ENCODE assay signal across 8 mouse cellular contexts in genomic region chr5:139668494-139668893, GRCm38 (mm10).
DNase-seq lines count a peak whose midpoint lies in the region; ATAC-seq lines count a peak whose summit lies in the region.

No protein-coding gene starts in this region.

- no peaks in the 10 kb centered on the region for H3K4me1 ChIP-seq in heart, embryonic 12.5 days (replicated peaks)
- no peaks in the 10 kb centered on the region for H3K4me1 ChIP-seq in intestine, embryonic 16.5 days (ENCODE audit: control insufficient read depth, insufficient read depth, low read length)
- peaks cover 37% of the 10 kb centered on the region for H3K4me1 ChIP-seq in limb, embryonic 10.5 days
- H3K4me1 ChIP-seq in midbrain, embryonic 14.5 days (ENCODE audit: control insufficient read depth, insufficient read depth, low read length) = 0 out of 2 replicates have a peak, but pooled peaks cover 7% of the 10 kb centered on the region
- H3K4me1 ChIP-seq in stomach, embryonic 16.5 days (ENCODE audit: control insufficient read depth, insufficient read depth, low read length) = no peaks in the 10 kb centered on the region

- H3K27me3 ChIP-seq in heart, embryonic 12.5 days (replicated peaks) = peaks cover 98% of the 10 kb centered on the region
- H3K27me3 ChIP-seq in intestine, embryonic 16.5 days (replicated peaks; ENCODE audit: control insufficient read depth, insufficient read depth, low read length) = peaks cover 46% of the 10 kb centered on the region
- peaks cover 100% of the 10 kb centered on the region for H3K27me3 ChIP-seq in limb, embryonic 10.5 days (ENCODE audit: low read depth, poor library complexity, severe bottlenecking)
- peaks cover 8% of the 10 kb centered on the region; the same call in 1 of the 2 replicates for H3K27me3 ChIP-seq in midbrain, embryonic 14.5 days (ENCODE audit: control insufficient read depth, insufficient read depth, low read length)
- H3K27me3 ChIP-seq in stomach, embryonic 16.5 days (ENCODE audit: control insufficient read depth, insufficient read depth, low read length) = peaks cover 45% of the 10 kb centered on the region

- no peak overlapping the region for H3K9ac ChIP-seq in heart, embryonic 12.5 days
- no peak overlapping the region for H3K9ac ChIP-seq in intestine, embryonic 16.5 days (ENCODE audit: low read depth, low read length)
- no peak overlapping the region for H3K9ac ChIP-seq in midbrain, embryonic 14.5 days (replicated peaks; ENCODE audit: low read length)
- no peak overlapping the region for H3K9ac ChIP-seq in stomach, embryonic 16.5 days (ENCODE audit: low read length)

- under 1% methylated on average over 24 of the region's 24 CpGs for WGBS in heart, embryonic 12.5 days
- WGBS in intestine, embryonic 16.5 days = 2% methylated on average over 24 of the region's 24 CpGs
- WGBS in limb, embryonic 10.5 days = 1% methylated on average over 24 of the region's 24 CpGs
- under 1% methylated on average over 24 of the region's 24 CpGs for WGBS in midbrain, embryonic 14.5 days
- under 1% methylated on average over 24 of the region's 24 CpGs for WGBS in stomach, embryonic 16.5 days

- no peak overlapping the region for H3K27ac ChIP-seq in heart, embryonic 12.5 days (ENCODE audit: poor library complexity, severe bottlenecking)
- no peak overlapping the region for H3K27ac ChIP-seq in intestine, embryonic 16.5 days (ENCODE audit: low read length)
- H3K27ac ChIP-seq in limb, embryonic 10.5 days = no peak overlapping the region
- no peak overlapping the region for H3K27ac ChIP-seq in midbrain, embryonic 14.5 days (replicated peaks; ENCODE audit: low read depth, low read length)
- no peak overlapping the region for H3K27ac ChIP-seq in stomach, embryonic 16.5 days (ENCODE audit: low read length)

- no peak for ATAC-seq in heart, embryonic 12.5 days (ENCODE audit: insufficient number of reproducible peaks, low FRiP score)
- ATAC-seq in intestine, embryonic 16.5 days = peak; percentile 77
- ATAC-seq in midbrain, embryonic 14.5 days (ENCODE audit: low FRiP score, low TSS enrichment) = peak; percentile 58; the same call in 1 of the 2 replicates
- peak; percentile 57; the same call in 1 of the 2 replicates for ATAC-seq in stomach, embryonic 16.5 days (ENCODE audit: insufficient read depth, low FRiP score)

- no peaks in the 10 kb centered on the region for H3K9me3 ChIP-seq in heart, embryonic 12.5 days (replicated peaks)
- H3K9me3 ChIP-seq in intestine, embryonic 16.5 days (ENCODE audit: control insufficient read depth, low read length) = no peaks in the 10 kb centered on the region
- H3K9me3 ChIP-seq in limb, embryonic 10.5 days (replicated peaks) = no peaks in the 10 kb centered on the region
- H3K9me3 ChIP-seq in midbrain, embryonic 14.5 days (ENCODE audit: control insufficient read depth, low read length) = no peaks in the 10 kb centered on the region
- H3K9me3 ChIP-seq in stomach, embryonic 16.5 days (replicated peaks; ENCODE audit: control insufficient read depth, low read length) = no peaks in the 10 kb centered on the region

- H3K4me2 ChIP-seq in heart, embryonic 12.5 days = no peak overlapping the region
- no peak overlapping the region for H3K4me2 ChIP-seq in intestine, embryonic 16.5 days (ENCODE audit: low read depth, low read length)
- peak overlapping the region; percentile 33; the same call in 1 of the 2 replicates for H3K4me2 ChIP-seq in midbrain, embryonic 14.5 days (ENCODE audit: low read length)
- H3K4me2 ChIP-seq in stomach, embryonic 16.5 days (ENCODE audit: low read depth, low read length) = peak overlapping the region; percentile 31; the same call in 1 of the 2 replicates

- peak; percentile 50 to 75 for DNase-seq in heart, adult 18-20 months
- peak; percentile 90 to 91 for DNase-seq in cerebellum, postnatal 36 days
- DNase-seq in gastrocnemius, adult 8-10 months (ENCODE audit: low spot score in 2 of 2) = peak; percentile 36 to 40
- peak; percentile 90 for DNase-seq in limb, embryonic 10.5 days (ENCODE audit: low spot score)
- DNase-seq in midbrain, embryonic 14.5 days = peak; percentile 88

- H3K4me3 ChIP-seq in heart, embryonic 12.5 days = no peak overlapping the region
- no peak overlapping the region; the same call in 1 of the 2 replicates for H3K4me3 ChIP-seq in intestine, embryonic 16.5 days (ENCODE audit: low read length)
- no peak overlapping the region for H3K4me3 ChIP-seq in limb, embryonic 10.5 days
- 0 out of 2 replicates have a peak overlapping the region, but pooled peaks have one; percentile 12 for H3K4me3 ChIP-seq in midbrain, embryonic 14.5 days (replicated peaks; ENCODE audit: low read depth, low read length)
- no peak overlapping the region for H3K4me3 ChIP-seq in stomach, embryonic 16.5 days (replicated peaks; ENCODE audit: low read length)

- no peaks in the 10 kb centered on the region for H3K36me3 ChIP-seq in heart, embryonic 12.5 days
- H3K36me3 ChIP-seq in intestine, embryonic 16.5 days (ENCODE audit: control insufficient read depth, insufficient read depth, low read length) = no peaks in the 10 kb centered on the region
- H3K36me3 ChIP-seq in limb, embryonic 10.5 days = no peaks in the 10 kb centered on the region
- H3K36me3 ChIP-seq in midbrain, embryonic 14.5 days (ENCODE audit: control insufficient read depth, insufficient read depth, low read length) = no peaks in the 10 kb centered on the region
- no peaks in the 10 kb centered on the region for H3K36me3 ChIP-seq in stomach, embryonic 16.5 days (ENCODE audit: control insufficient read depth, insufficient read depth, low read length)

Comparison
In these comparisons a context has a peak if more than half of its experiments do, and no peak if none do; other contexts are left out.
1. DNase-seq: peak in every context shown above with its lines; median percentile 90 in cerebellum, postnatal 36 days; 90 in limb, embryonic 10.5 days; 88 in midbrain, embryonic 14.5 days; 62 in heart, adult 18-20 months; 38 in gastrocnemius, adult 8-10 months.
2. H3K4me2 ChIP-seq: peak in midbrain, embryonic 14.5 days (single experiment) and stomach, embryonic 16.5 days (single experiment); none in heart, embryonic 12.5 days (single experiment) and intestine, embryonic 16.5 days (single experiment).